In genomic region chrX:11491676-11492391, GRCm38 (mm10) we compare ENCODE assay signal across 11 mouse cellular contexts.
DNase-seq lines count a peak whose midpoint lies in the region; ATAC-seq lines count a peak whose summit lies in the region.
"Had no signal": no experiment of that assay in that cellular context is flagged by ENCODE, and none has a peak within 500 bp of the region (broad histone marks: within the 10 kb centered on the region; RNA-seq: fewer than 3 reads in every experiment).

No protein-coding gene starts in this region.

- 0 out of 2 replicates have a peak, but pooled peaks have one; percentile 40 for ATAC-seq in kidney, embryonic 15.5 days (replicated peaks; ENCODE audit: low FRiP score)
- no peak for ATAC-seq in embryonic facial prominence, embryonic 13.5 days (ENCODE audit: insufficient number of reproducible peaks, insufficient read depth, low FRiP score, low TSS enrichment, low read depth)
- ATAC-seq in intestine, embryonic 15.5 days, result no peak
- ATAC-seq in neural tube, embryonic 13.5 days (ENCODE audit: low read depth), result no peak
- ATAC-seq: lung, postnatal 0 days had no signal

- peak overlapping the region; percentile 27; the same call in 1 of the 2 replicates for H3K27ac ChIP-seq in kidney, embryonic 15.5 days
- H3K27ac ChIP-seq in embryonic facial prominence, embryonic 13.5 days, result peak overlapping the region; percentile 39; the same call in 1 of the 2 replicates
- H3K27ac ChIP-seq in intestine, embryonic 15.5 days, result no peak overlapping the region
- peak overlapping the region; percentile 77 for H3K27ac ChIP-seq in neural tube, embryonic 13.5 days (replicated peaks)

- no peaks in the 10 kb centered on the region for H3K36me3 ChIP-seq in kidney, embryonic 15.5 days
- no peaks in the 10 kb centered on the region for H3K36me3 ChIP-seq in embryonic facial prominence, embryonic 13.5 days
- H3K36me3 ChIP-seq in intestine, embryonic 15.5 days, result no peaks in the 10 kb centered on the region
- H3K36me3 ChIP-seq in neural tube, embryonic 13.5 days, result no peaks in the 10 kb centered on the region

- WGBS in kidney, embryonic 15.5 days, result 25% methylated on average over 31 of the region's 32 CpGs
- WGBS in embryonic facial prominence, embryonic 13.5 days, result 25% methylated on average over 31 of the region's 32 CpGs
- 32% methylated on average over 30 of the region's 32 CpGs for WGBS in intestine, embryonic 15.5 days
- WGBS in neural tube, embryonic 13.5 days, result 26% methylated on average over 32 of the region's 32 CpGs

- no peaks in the 10 kb centered on the region for H3K9me3 ChIP-seq in kidney, embryonic 15.5 days (replicated peaks)
- no peaks in the 10 kb centered on the region for H3K9me3 ChIP-seq in embryonic facial prominence, embryonic 13.5 days
- no peaks in the 10 kb centered on the region for H3K9me3 ChIP-seq in intestine, embryonic 15.5 days
- no peaks in the 10 kb centered on the region for H3K9me3 ChIP-seq in neural tube, embryonic 13.5 days

- peaks cover 62% of the 10 kb centered on the region for H3K27me3 ChIP-seq in kidney, embryonic 15.5 days
- peaks cover 30% of the 10 kb centered on the region for H3K27me3 ChIP-seq in embryonic facial prominence, embryonic 13.5 days
- 0 out of 2 replicates have a peak, but pooled peaks cover 7% of the 10 kb centered on the region for H3K27me3 ChIP-seq in intestine, embryonic 15.5 days (replicated peaks)
- 0 out of 2 replicates have a peak, but pooled peaks cover 5% of the 10 kb centered on the region for H3K27me3 ChIP-seq in neural tube, embryonic 13.5 days

- H3K9ac ChIP-seq in kidney, embryonic 15.5 days, result no peak overlapping the region
- H3K9ac ChIP-seq in embryonic facial prominence, embryonic 13.5 days, result no peak overlapping the region
- no peak overlapping the region for H3K9ac ChIP-seq in intestine, embryonic 15.5 days
- peak overlapping the region; percentile 45; the same call in 1 of the 2 replicates for H3K9ac ChIP-seq in neural tube, embryonic 13.5 days

- peaks cover 24% of the 10 kb centered on the region for H3K4me1 ChIP-seq in kidney, embryonic 15.5 days
- H3K4me1 ChIP-seq in embryonic facial prominence, embryonic 13.5 days, result peaks cover 35% of the 10 kb centered on the region
- no peaks in the 10 kb centered on the region for H3K4me1 ChIP-seq in intestine, embryonic 15.5 days (replicated peaks)
- H3K4me1 ChIP-seq in neural tube, embryonic 13.5 days (replicated peaks), result peaks cover 44% of the 10 kb centered on the region

- peak overlapping the region; percentile 12; the same call in 1 of the 2 replicates for H3K4me3 ChIP-seq in kidney, embryonic 15.5 days (replicated peaks)
- H3K4me3 ChIP-seq in embryonic facial prominence, embryonic 13.5 days, result peak overlapping the region; percentile 12; the same call in 1 of the 2 replicates
- no peak overlapping the region for H3K4me3 ChIP-seq in intestine, embryonic 15.5 days (replicated peaks)
- no peak overlapping the region for H3K4me3 ChIP-seq in neural tube, embryonic 13.5 days

- no peak for DNase-seq in kidney, adult 11 months
- DNase-seq in spleen, postnatal 4 days (ENCODE audit: low spot score in 2 of 2), result no peak
- DNase-seq in layer of hippocampus, adult 11-12 months (ENCODE audit: low spot score), result no peak
- no peak for DNase-seq in gastrocnemius, postnatal 10 days
- DNase-seq: adrenal gland, postnatal 25 days; kidney, adult 18-20 months had no signal

- peak overlapping the region; percentile 53 for H3K4me2 ChIP-seq in kidney, embryonic 15.5 days
- H3K4me2 ChIP-seq in embryonic facial prominence, embryonic 13.5 days, result peak overlapping the region; percentile 48
- H3K4me2 ChIP-seq in intestine, embryonic 15.5 days (replicated peaks), result peak overlapping the region; percentile 33
- H3K4me2 ChIP-seq in neural tube, embryonic 13.5 days, result peak overlapping the region; percentile 34; the same call in 1 of the 2 replicates

Comparison
In these comparisons a context has a peak if more than half of its experiments do, and no peak if none do; other contexts are left out.
1. H3K4me3 ChIP-seq: peak in kidney, embryonic 15.5 days (single experiment) and embryonic facial prominence, embryonic 13.5 days (single experiment); none in intestine, embryonic 15.5 days (single experiment) and neural tube, embryonic 13.5 days (single experiment).
2. Peak in every context shown above with its lines, with median percentiles within 50 percentile points of each other: H3K4me2 ChIP-seq.